Mouse (Mus musculus): ENCODE measurements around the gene Gm9495. TPM values are rescaled to one million over a fixed set of nuclear protein-coding genes. Genes with fewer than 3 reads are reported as not detected.
"Not testable (repeated sequence)": the region's sequence is repeated elsewhere in the genome, so short reads cannot be mapped to it uniquely, and the experiment has no call there.

Gene Gm9495
- polyA plus RNA-seq (2016; fragmentation: Nextera tagmentation; extraction: Ambion mirVana): not detected in 2 replicates

- not testable (repeated sequence) for H3K9me3 ChIP-seq (replicated peaks); H3K27me3 ChIP-seq (ENCODE audit: low read depth, poor library complexity, severe bottlenecking); H3K4me3 ChIP-seq; H3K4me1 ChIP-seq; H3K36me3 ChIP-seq; DNase-seq (ENCODE audit: low spot score); H3K27ac ChIP-seq
- 100% methylated on average over 2 of the region's 3 CpGs for WGBS
These were observed at the start of gene Gm9495 for GRCm38 (mm10) chr8:69453465-69453864. Gene Gm9495 (minus strand): TSS chr8:69453565.

- H3K9me3 ChIP-seq (replicated peaks); H3K27ac ChIP-seq; DNase-seq (ENCODE audit: low spot score); H3K4me3 ChIP-seq; H3K27me3 ChIP-seq (ENCODE audit: low read depth, poor library complexity, severe bottlenecking); H3K4me1 ChIP-seq; H3K36me3 ChIP-seq: not testable (repeated sequence)
- 92% methylated on average over 3 of the region's 3 CpGs for WGBS
These were observed 21.6 kb upstream of the Gm9495 start for GRCm38 (mm10) chr8:69474946-69475345.

GRCm38 (mm10) chr8:69420018-69420417 lies 33.3 kb downstream of the Gm9495 start:
- H3K27ac ChIP-seq; H3K4me1 ChIP-seq; DNase-seq (ENCODE audit: low spot score); H3K9me3 ChIP-seq (replicated peaks); H3K27me3 ChIP-seq (ENCODE audit: low read depth, poor library complexity, severe bottlenecking); H3K36me3 ChIP-seq; H3K4me3 ChIP-seq: not testable (repeated sequence)
- 82% methylated on average over 3 of the region's 3 CpGs for WGBS

GRCm38 (mm10) chr8:69414326-69414725 lies 39.0 kb downstream of the Gm9495 start:
- H3K27me3 ChIP-seq (ENCODE audit: low read depth, poor library complexity, severe bottlenecking): no peaks in the 10 kb centered on the region
- no peaks in the 10 kb centered on the region for H3K4me1 ChIP-seq
- no peak for DNase-seq (ENCODE audit: low spot score)
- no peak overlapping the region for H3K27ac ChIP-seq
- no peak overlapping the region for H3K4me3 ChIP-seq
- 90% methylated on average over 1 of the region's 1 CpGs for WGBS
- no peaks in the 10 kb centered on the region for H3K36me3 ChIP-seq
- H3K9me3 ChIP-seq (replicated peaks): no peaks in the 10 kb centered on the region

- Histone ChIP-seq H3K9me3 (replicated peaks) (no peaks in the 10 kb centered on the region), H3K4me1 (peaks cover under 1% of the 10 kb centered on the region; the same call in 1 of the 2 replicates), H3K36me3 (no peaks in the 10 kb centered on the region), H3K4me3 (no peak overlapping the region), H3K27ac (no peak overlapping the region), H3K27me3 (ENCODE audit: low read depth, poor library complexity, severe bottlenecking) (no peaks in the 10 kb centered on the region)
- WGBS: 95% methylated on average over 6 of the region's 6 CpGs
- no peak for DNase-seq (ENCODE audit: low spot score)
These were observed 48.6 kb downstream of the Gm9495 start for GRCm38 (mm10) chr8:69404768-69405167.

GRCm38 (mm10) chr8:69399956-69400443 lies 53.4 kb downstream of the Gm9495 start:
- Histone ChIP-seq H3K27me3 (ENCODE audit: low read depth, poor library complexity, severe bottlenecking) (no peaks in the 10 kb centered on the region), H3K36me3 (no peaks in the 10 kb centered on the region), H3K4me3 (peak overlapping the region; percentile 57), H3K9me3 (replicated peaks) (no peaks in the 10 kb centered on the region), H3K4me1 (peaks cover 8% of the 10 kb centered on the region), H3K27ac (peak overlapping the region; percentile 80; the same call in 1 of the 2 replicates)
- whole genome bisulfite sequencing: 66% methylated on average over 4 of the region's 4 CpGs
- no peak for DNase-seq (ENCODE audit: low spot score)

- Histone ChIP-seq H3K36me3 (0 out of 2 replicates have a peak, but pooled peaks cover under 1% of the 10 kb centered on the region), H3K9me3 (replicated peaks) (no peaks in the 10 kb centered on the region), H3K4me3 (peak overlapping the region; percentile 57), H3K27me3 (ENCODE audit: low read depth, poor library complexity, severe bottlenecking) (no peaks in the 10 kb centered on the region), H3K27ac (peak overlapping the region; percentile 80), H3K4me1 (peaks cover 14% of the 10 kb centered on the region)
- 20% methylated on average over 43 of the region's 43 CpGs for WGBS
- DNase-seq (ENCODE audit: low spot score): peak; percentile 62
These were observed 54.0 kb downstream of the Gm9495 start for GRCm38 (mm10) chr8:69399181-69399955.

- WGBS: 84% methylated on average over 6 of the region's 6 CpGs
- DNase-seq (ENCODE audit: low spot score): no peak
- peaks cover 17% of the 10 kb centered on the region for H3K4me1 ChIP-seq
- no peaks in the 10 kb centered on the region for H3K9me3 ChIP-seq (replicated peaks)
- no peak overlapping the region for H3K27ac ChIP-seq
- peaks cover 32% of the 10 kb centered on the region for H3K36me3 ChIP-seq
- no peaks in the 10 kb centered on the region for H3K27me3 ChIP-seq (ENCODE audit: low read depth, poor library complexity, severe bottlenecking)
- H3K4me3 ChIP-seq: no peak overlapping the region
These were observed 57.2 kb downstream of the Gm9495 start for GRCm38 (mm10) chr8:69396196-69396595.

- Histone ChIP-seq H3K27me3 (ENCODE audit: low read depth, poor library complexity, severe bottlenecking) (no peaks in the 10 kb centered on the region), H3K4me3 (peak overlapping the region; percentile 67), H3K4me1 (peaks cover 17% of the 10 kb centered on the region), H3K27ac (peak overlapping the region; percentile 95), H3K9me3 (replicated peaks) (peaks cover 5% of the 10 kb centered on the region; the same call in 1 of the 2 replicates), H3K36me3 (peaks cover 41% of the 10 kb centered on the region)
- WGBS: 2% methylated on average over 26 of the region's 26 CpGs
- peak; percentile 85 for DNase-seq (ENCODE audit: low spot score)
These were observed 58.1 kb downstream of the Gm9495 start for GRCm38 (mm10) chr8:69395050-69395789.

- no peaks in the 10 kb centered on the region for H3K4me1 ChIP-seq
- H3K27ac ChIP-seq: no peak overlapping the region
- DNase-seq (ENCODE audit: low spot score): no peak
- WGBS: 100% methylated on average over 6 of the region's 6 CpGs
- peaks cover 15% of the 10 kb centered on the region for H3K9me3 ChIP-seq (replicated peaks)
- H3K27me3 ChIP-seq (ENCODE audit: low read depth, poor library complexity, severe bottlenecking): no peaks in the 10 kb centered on the region
- H3K4me3 ChIP-seq: no peak overlapping the region
- peaks cover 54% of the 10 kb centered on the region for H3K36me3 ChIP-seq
These were observed 69.0 kb downstream of the Gm9495 start for GRCm38 (mm10) chr8:69384361-69384760.

Other genes with a start within 250 kb of the Gm9495 start
- 21.9 and 22.7 TPM in 2 replicates for gene Zfp930, start 244.5 kb downstream of the Gm9495 start, polyA plus RNA-seq (2016; fragmentation: Nextera tagmentation; extraction: Ambion mirVana)
- 4.7 and 7.8 TPM in 2 replicates for gene D130040H23Rik, start 182.5 kb downstream of the Gm9495 start, polyA plus RNA-seq (2016; fragmentation: Nextera tagmentation; extraction: Ambion mirVana)
- gene Gm7697, start 69.4 kb upstream of the Gm9495 start, polyA plus RNA-seq (2016; fragmentation: Nextera tagmentation; extraction: Ambion mirVana): not detected in 2 replicates
- 29.1 and 30.7 TPM in 2 replicates for gene Zfp868, start 172.0 kb upstream of the Gm9495 start, polyA plus RNA-seq (2016; fragmentation: Nextera tagmentation; extraction: Ambion mirVana)
- gene Zfp964, start 200.9 kb upstream of the Gm9495 start, polyA plus RNA-seq (2016; fragmentation: Nextera tagmentation; extraction: Ambion mirVana): 1.6 and 1.8 TPM in 2 replicates

All from limb, embryonic 10.5 days (tissue).